Mouse (Mus musculus) limb, embryonic 14.5 days (tissue): ENCODE measurements around the gene Prdx6b. TPM values are rescaled to one million over a fixed set of nuclear protein-coding genes. Genes with fewer than 3 reads are reported as not detected.

Experiments used
- ATAC-seq: fragments of 200-750 bp; cut with Nextera tagmentation; 2 replicates; pipeline ENCODE4 v1.8.0; 2017; ENCODE audit warnings: low read depth, moderate number of reproducible peaks, moderate TSS enrichment; ENCODE audit not compliant: low FRiP score
- DNase-seq: peaks from one replicate; pipeline ENCODE4 v3.0.0-alpha.2; 2015; ENCODE audit warnings: low spot score
- H3K27ac ChIP-seq: fragments of 300-500 bp; sonication (generic); replicated peaks from 2 replicates; pipeline ENCODE4 v1.5.1; 2014; ENCODE audit warnings: low read depth, mild to moderate bottlenecking, low read length, moderate library complexity, mixed read lengths
- H3K27me3 ChIP-seq: fragments of 300-500 bp; sonication (generic); 2 replicates; pipeline ENCODE4 v1.6.1; 2014; ENCODE audit warnings: low read length, mixed read lengths; ENCODE audit not compliant: control insufficient read depth, insufficient read depth
- H3K36me3 ChIP-seq: fragments of 300-500 bp; sonication (generic); 2 replicates; pipeline ENCODE4 v1.6.1; 2014; ENCODE audit warnings: mild to moderate bottlenecking, low read length, moderate library complexity, mixed read lengths; ENCODE audit not compliant: control insufficient read depth, insufficient read depth
- H3K4me1 ChIP-seq: fragments of 300-500 bp; sonication (generic); 2 replicates; pipeline ENCODE4 v1.6.1; 2014; ENCODE audit warnings: antibody characterized with exemption, low read length, mixed read lengths; ENCODE audit not compliant: control insufficient read depth, insufficient read depth
- H3K4me2 ChIP-seq: fragments of 300-500 bp; sonication (generic); replicated peaks from 2 replicates; pipeline ENCODE4 v1.6.1; 2014; ENCODE audit warnings: low read depth, mild to moderate bottlenecking, low read length, moderate library complexity; ENCODE audit not compliant: severe bottlenecking
- H3K4me3 ChIP-seq: fragments of 300-500 bp; sonication (generic); replicated peaks from 2 replicates; pipeline ENCODE4 v1.5.1; 2014; ENCODE audit warnings: low read length
- H3K9ac ChIP-seq: fragments of 300-500 bp; sonication (generic); 2 replicates; pipeline ENCODE4 v1.6.1; 2014; ENCODE audit warnings: mild to moderate bottlenecking, low read depth, low read length, moderate library complexity; ENCODE audit not compliant: severe bottlenecking
- H3K9me3 ChIP-seq: fragments of 300-500 bp; sonication (generic); 2 replicates; pipeline ENCODE4 v1.6.1; 2016; ENCODE audit warnings: low read length; ENCODE audit not compliant: control insufficient read depth
- POLR2A ChIP-seq: fragments of 200-500 bp; IDR thresholded peaks from 2 replicates; pipeline ENCODE4 v1.8.0; 2012; ENCODE audit warnings: inconsistent platforms, mild to moderate bottlenecking, moderate library complexity, borderline replicate concordance; ENCODE audit not compliant: insufficient read depth, insufficient read length; ENCODE audit errors: extremely low read depth
- WGBS: fragments of 180-500 bp; shearing (Covaris S2); extraction: QIAGEN DNeasy Blood & Tissue Kit; methylation state at CpG from one replicate; pipeline ENCODE4 v1.1.7; 2014; 5-methylcytosine and 5-hydroxymethylcytosine counted together
- polyA plus RNA-seq, 2 experiments: library from polyadenylated mRNA; depleted of rRNA in 1 of 2; stranded (reverse) in 1 of 2; unstranded in 1 of 2; fragments of >200 nt; fragmentation: Nextera tagmentation in 1 of 2; extraction: Ambion mirVana in 1 of 2; gene quantifications; 2 replicates each; pipeline versions ENCODE4 v1.2.1 to v1.2.3; 2012 to 2014

Gene Prdx6b
- polyA plus RNA-seq, 2 experiments = not detected

DNA sequence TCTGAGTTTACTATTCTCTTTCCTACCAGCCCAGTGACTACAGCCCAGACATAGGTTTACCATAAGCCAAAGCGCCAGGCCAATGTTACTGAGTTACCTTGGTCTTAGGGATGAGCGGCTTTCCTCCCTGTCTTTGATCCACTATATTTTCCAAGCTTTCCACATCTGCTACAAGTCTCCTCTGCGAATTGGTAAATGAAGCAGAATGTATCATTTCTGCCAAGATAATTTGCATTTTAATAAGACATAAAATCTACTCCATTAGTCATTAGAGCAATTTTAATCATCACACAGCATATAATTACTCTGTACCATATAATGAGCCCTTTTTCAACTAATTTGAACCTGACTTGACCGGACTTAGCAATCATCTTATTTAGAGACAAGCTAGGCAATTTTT, 5.9 kb upstream of the Prdx6b start:
- ATAC-seq = no peak
- Histone ChIP-seq H3K4me3 (no peak overlapping the region), H3K9me3 (no peaks in the 10 kb centered on the region), H3K27me3 (no peaks in the 10 kb centered on the region), H3K27ac (no peak overlapping the region), H3K4me2 (no peak overlapping the region), H3K36me3 (no peaks in the 10 kb centered on the region), H3K4me1 (no peaks in the 10 kb centered on the region), H3K9ac (no peak overlapping the region)
- TF ChIP-seq POLR2A = no peak
- DNase-seq = no peak
- 85% methylated on average over 4 of the region's 4 CpGs for WGBS

DNA sequence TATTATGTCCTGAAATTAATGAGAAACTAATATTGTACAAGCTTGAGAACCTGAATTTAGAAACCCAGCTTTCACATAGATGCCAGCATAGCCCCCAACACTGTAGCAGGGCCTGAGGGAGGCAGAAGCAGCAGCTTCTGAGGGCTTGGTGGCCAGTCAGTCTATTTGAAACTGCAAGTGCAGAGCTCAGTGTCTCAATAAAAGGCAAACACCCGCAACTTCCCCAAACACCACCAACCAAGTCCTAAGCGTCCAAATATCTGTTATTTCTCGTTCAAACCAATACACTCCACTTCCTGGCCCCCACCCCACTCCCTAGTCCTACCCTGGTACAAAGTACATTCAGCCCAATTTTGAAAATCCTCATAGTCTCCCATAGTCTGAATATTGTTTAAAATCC, 6.1 kb downstream of the Prdx6b start:
- no peak overlapping the region for H3K4me2 ChIP-seq
- WGBS = 74% methylated on average over 3 of the region's 3 CpGs
- no peaks in the 10 kb centered on the region for H3K36me3 ChIP-seq
- H3K27me3 ChIP-seq = no peaks in the 10 kb centered on the region
- no peak overlapping the region for H3K4me3 ChIP-seq
- no peaks in the 10 kb centered on the region for H3K9me3 ChIP-seq
- ATAC-seq (no peak), DNase-seq (no peak)
- H3K4me1 ChIP-seq = no peaks in the 10 kb centered on the region
- TF ChIP-seq POLR2A = no peak
- no peak overlapping the region for H3K9ac ChIP-seq
- H3K27ac ChIP-seq = no peak overlapping the region

DNA sequence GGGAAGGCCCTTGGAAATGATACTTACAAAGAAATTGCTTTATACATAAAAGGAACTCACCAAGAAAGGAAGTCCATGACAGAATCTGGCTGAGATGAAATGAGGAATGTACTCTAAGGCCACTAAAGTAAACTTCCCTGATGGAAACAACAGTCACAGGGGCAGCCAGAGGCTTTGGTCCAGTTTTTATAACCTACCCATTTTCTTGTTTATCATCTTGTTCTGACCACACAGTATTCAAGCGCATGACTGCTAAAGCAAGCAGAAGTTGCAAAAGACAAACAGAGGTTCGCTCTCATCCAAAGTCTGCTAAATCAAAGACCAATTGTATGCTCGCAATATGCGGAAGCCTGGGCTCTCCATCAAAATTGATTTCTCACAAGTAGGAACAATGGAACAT, 8.5 kb downstream of the Prdx6b start:
- Histone ChIP-seq H3K27me3 (no peaks in the 10 kb centered on the region), H3K36me3 (no peaks in the 10 kb centered on the region), H3K27ac (no peak overlapping the region), H3K4me3 (no peak overlapping the region), H3K9me3 (no peaks in the 10 kb centered on the region), H3K4me1 (no peaks in the 10 kb centered on the region), H3K4me2 (no peak overlapping the region), H3K9ac (no peak overlapping the region)
- no peak for TF ChIP-seq POLR2A
- 91% methylated on average over 4 of the region's 4 CpGs for WGBS
- DNase-seq (no peak), ATAC-seq (no peak)

DNA sequence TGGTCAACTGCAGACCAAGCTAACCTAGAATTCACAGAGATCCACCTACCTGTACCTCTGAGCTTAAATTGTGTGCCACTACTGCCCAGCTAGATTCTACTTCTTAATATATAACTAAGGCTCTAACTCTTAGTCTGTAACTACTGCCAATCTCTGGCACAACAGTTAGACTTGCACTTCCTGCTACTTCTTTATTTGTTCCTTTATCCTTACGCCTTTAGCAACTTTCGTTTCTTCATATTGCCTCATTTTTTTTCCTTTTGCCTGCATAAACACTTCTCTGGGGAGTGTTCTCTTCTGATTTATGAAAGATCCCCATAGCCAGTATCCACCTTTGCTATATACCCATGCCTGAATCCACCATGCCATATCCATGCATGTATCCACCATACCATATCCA, 11.7 kb downstream of the Prdx6b start:
- Histone ChIP-seq H3K9me3 (no peaks in the 10 kb centered on the region), H3K4me1 (no peaks in the 10 kb centered on the region), H3K4me2 (no peak overlapping the region), H3K9ac (no peak overlapping the region), H3K27me3 (no peaks in the 10 kb centered on the region), H3K4me3 (no peak overlapping the region), H3K36me3 (no peaks in the 10 kb centered on the region), H3K27ac (no peak overlapping the region)
- WGBS = 90% methylated on average over 2 of the region's 2 CpGs
- no peak for ATAC-seq
- TF ChIP-seq POLR2A = no peak
- no peak for DNase-seq

DNA sequence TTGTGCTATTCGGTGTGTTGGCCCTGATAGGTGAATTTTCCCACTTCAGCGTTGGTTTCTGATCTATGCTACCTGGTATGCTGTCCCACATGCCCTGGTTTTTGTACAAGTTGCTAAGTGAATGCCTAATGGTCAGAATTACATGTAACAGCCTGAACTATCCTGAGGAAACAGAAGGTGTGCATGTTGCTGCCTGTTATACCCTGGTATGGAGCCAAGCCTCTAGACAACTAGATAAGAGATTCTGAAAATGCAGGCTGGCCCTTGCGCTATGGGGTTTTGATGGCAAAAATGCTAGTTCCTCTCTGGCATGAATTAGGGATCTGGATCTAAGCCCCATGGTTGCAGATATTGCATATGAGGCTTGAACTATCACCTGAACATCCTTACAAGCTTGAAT, 15.4 kb downstream of the Prdx6b start:
- H3K4me3 ChIP-seq = no peak overlapping the region
- 79% methylated on average over 3 of the region's 3 CpGs for WGBS
- no peaks in the 10 kb centered on the region for H3K9me3 ChIP-seq
- H3K27me3 ChIP-seq = no peaks in the 10 kb centered on the region; the same call in 1 of the 2 replicates
- no peaks in the 10 kb centered on the region for H3K36me3 ChIP-seq
- no peaks in the 10 kb centered on the region for H3K4me1 ChIP-seq
- H3K27ac ChIP-seq = no peak overlapping the region
- ATAC-seq = no peak
- TF ChIP-seq POLR2A = no peak
- H3K4me2 ChIP-seq = no peak overlapping the region
- DNase-seq = no peak
- no peak overlapping the region for H3K9ac ChIP-seq

DNA sequence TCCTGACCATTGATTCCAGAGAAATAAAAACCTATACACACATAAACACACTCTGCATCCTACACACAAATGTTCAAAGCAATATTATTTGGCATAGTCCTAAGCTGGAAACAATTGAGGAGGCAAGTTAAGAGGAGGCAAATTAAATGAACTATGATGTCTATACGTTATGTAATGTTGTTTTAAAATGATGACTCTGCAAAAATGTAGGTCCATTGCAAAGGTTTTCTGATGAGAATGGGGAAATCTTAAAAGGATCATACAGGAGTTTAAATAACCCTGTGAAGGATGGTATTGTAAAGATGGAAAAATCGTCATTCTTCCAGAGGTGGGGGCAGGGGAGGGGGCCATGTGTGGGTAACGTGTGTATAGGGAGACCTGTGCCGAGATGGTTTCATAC, 17.5 kb downstream of the Prdx6b start:
- H3K27me3 ChIP-seq = no peaks in the 10 kb centered on the region; the same call in 1 of the 2 replicates
- 0 out of 2 replicates have a peak, but pooled peaks cover 1% of the 10 kb centered on the region for H3K4me1 ChIP-seq
- 70% methylated on average over 4 of the region's 4 CpGs for WGBS
- H3K4me2 ChIP-seq = no peak overlapping the region
- no peak overlapping the region for H3K4me3 ChIP-seq
- no peak for TF ChIP-seq POLR2A
- H3K27ac ChIP-seq = no peak overlapping the region
- no peaks in the 10 kb centered on the region for H3K36me3 ChIP-seq
- no peaks in the 10 kb centered on the region for H3K9me3 ChIP-seq
- ATAC-seq (no peak), DNase-seq (no peak)
- no peak overlapping the region for H3K9ac ChIP-seq
